Mouse (Mus musculus) heart, embryonic 10.5 days (tissue): ENCODE data around the gene Masp2. TPM values are rescaled to one million over a fixed set of nuclear protein-coding genes. Genes with fewer than 3 reads are reported as not detected.
A peak's percentile ranks its signal among the peaks of the same experiment; 100 is the strongest.

Experiments used
- DNase-seq: peaks from one replicate; pipeline ENCODE4 v3.0.0-alpha.2; 2017; ENCODE audit warnings: low spot score
- H3K27ac ChIP-seq: fragments of 300-500 bp; sonication (generic); 2 replicates; pipeline ENCODE4 v1.5.1; 2016; ENCODE audit warnings: mild to moderate bottlenecking
- H3K27me3 ChIP-seq: fragments of 300-500 bp; sonication (generic); 2 replicates; pipeline ENCODE4 v1.6.1; 2016; ENCODE audit warnings: mild to moderate bottlenecking; ENCODE audit not compliant: poor library complexity, insufficient read depth, severe bottlenecking
- H3K36me3 ChIP-seq: fragments of 300-500 bp; sonication (generic); 2 replicates; pipeline ENCODE4 v1.6.1; 2016; ENCODE audit warnings: mild to moderate bottlenecking, moderate library complexity
- H3K4me1 ChIP-seq: fragments of 300-500 bp; sonication (generic); 2 replicates; pipeline ENCODE4 v1.6.1; 2016; ENCODE audit warnings: mild to moderate bottlenecking
- H3K4me3 ChIP-seq: fragments of 300-500 bp; sonication (generic); 2 replicates; pipeline ENCODE4 v1.5.1; 2016; ENCODE audit warnings: mild to moderate bottlenecking, moderate library complexity
- H3K9me3 ChIP-seq: fragments of 300-500 bp; sonication (generic); 2 replicates; pipeline ENCODE4 v1.6.1; 2016; ENCODE audit warnings: mild to moderate bottlenecking, moderate library complexity
- WGBS: fragments of 180-500 bp; shearing (Covaris S2); methylation state at CpG from one replicate; pipeline ENCODE4 v1.1.7; 2016; 5-methylcytosine and 5-hydroxymethylcytosine counted together
- polyA plus RNA-seq: library from polyadenylated mRNA; unstranded; fragments of >200 nt; fragmentation: Nextera tagmentation; extraction: Ambion mirVana; gene quantifications from 2 replicates; pipeline ENCODE4 v1.2.1, GENCODE M21; 2016

Gene Masp2
- polyA plus RNA-seq, 1 experiment from 2014 or later = 0.82 TPM

GRCm38 (mm10) chr4:148604541-148605165, 2.3 kb downstream of the Masp2 start:
- Histone ChIP-seq H3K36me3 (peaks cover 6% of the 10 kb centered on the region), H3K4me1 (peaks cover 9% of the 10 kb centered on the region; the same call in 1 of the 2 replicates), H3K27ac (no peak overlapping the region), H3K27me3 (no peaks in the 10 kb centered on the region), H3K4me3 (no peak overlapping the region), H3K9me3 (no peaks in the 10 kb centered on the region)
- WGBS = 87% methylated on average over 3 of the region's 3 CpGs
- DNase-seq = no peak

DNA sequence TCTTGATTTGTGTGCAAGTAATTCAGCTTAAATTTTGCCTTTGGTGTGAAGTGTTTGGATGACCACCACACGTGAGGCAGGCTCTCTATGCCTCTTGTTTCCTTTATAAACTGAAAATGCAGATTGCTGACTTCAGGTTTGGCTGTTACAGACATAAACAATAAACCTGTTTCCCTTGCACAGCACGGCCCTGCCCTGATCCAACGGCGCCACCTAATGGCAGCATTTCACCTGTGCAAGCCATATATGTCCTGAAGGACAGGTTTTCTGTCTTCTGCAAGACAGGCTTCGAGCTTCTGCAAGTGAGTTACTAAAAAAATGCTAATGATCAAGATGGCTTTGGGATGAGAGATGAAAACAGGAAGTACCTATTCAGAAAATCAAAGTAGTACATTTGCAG, 5.4 kb downstream of the Masp2 start:
- Histone ChIP-seq H3K4me1 (peaks cover 15% of the 10 kb centered on the region; the same call in 1 of the 2 replicates), H3K4me3 (no peak overlapping the region), H3K9me3 (no peaks in the 10 kb centered on the region), H3K36me3 (peaks cover 28% of the 10 kb centered on the region), H3K27me3 (no peaks in the 10 kb centered on the region), H3K27ac (no peak overlapping the region)
- DNase-seq = peak; percentile 79
- WGBS = 26% methylated on average over 5 of the region's 5 CpGs

DNA sequence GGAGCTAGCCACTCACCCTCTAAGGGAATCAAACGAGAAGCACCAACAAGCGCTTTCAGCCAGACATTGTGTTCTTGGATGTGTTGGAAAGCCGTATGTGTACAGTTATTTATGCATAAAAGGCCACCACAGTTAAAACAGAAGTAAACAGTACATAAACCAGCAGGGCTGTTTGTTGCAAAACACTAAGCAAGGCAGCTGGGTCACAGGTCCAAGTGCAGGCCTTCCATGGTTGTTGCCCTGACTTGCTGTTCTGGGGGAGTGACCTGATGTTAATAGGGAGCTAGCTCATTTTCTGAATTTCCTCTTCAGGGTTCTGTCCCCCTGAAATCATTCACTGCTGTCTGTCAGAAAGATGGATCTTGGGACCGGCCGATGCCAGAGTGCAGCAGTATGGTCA, 7.5 kb downstream of the Masp2 start:
- WGBS = 88% methylated on average over 5 of the region's 5 CpGs
- Histone ChIP-seq H3K4me1 (peaks cover 11% of the 10 kb centered on the region; the same call in 1 of the 2 replicates), H3K36me3 (peaks cover 46% of the 10 kb centered on the region), H3K27me3 (no peaks in the 10 kb centered on the region), H3K27ac (no peak overlapping the region), H3K4me3 (no peak overlapping the region), H3K9me3 (no peaks in the 10 kb centered on the region)
- peak; percentile 62 for DNase-seq

- peaks cover 11% of the 10 kb centered on the region; the same call in 1 of the 2 replicates for H3K4me1 ChIP-seq
- no peaks in the 10 kb centered on the region for H3K27me3 ChIP-seq
- 72% methylated on average over 5 of the region's 5 CpGs for WGBS
- H3K27ac ChIP-seq = no peak overlapping the region
- H3K36me3 ChIP-seq = peaks cover 56% of the 10 kb centered on the region
- no peaks in the 10 kb centered on the region for H3K9me3 ChIP-seq
- no peak overlapping the region for H3K4me3 ChIP-seq
- peak; percentile 48 for DNase-seq
These were observed 8.4 kb downstream of the Masp2 start for GRCm38 (mm10) chr4:148610631-148611364.

DNA sequence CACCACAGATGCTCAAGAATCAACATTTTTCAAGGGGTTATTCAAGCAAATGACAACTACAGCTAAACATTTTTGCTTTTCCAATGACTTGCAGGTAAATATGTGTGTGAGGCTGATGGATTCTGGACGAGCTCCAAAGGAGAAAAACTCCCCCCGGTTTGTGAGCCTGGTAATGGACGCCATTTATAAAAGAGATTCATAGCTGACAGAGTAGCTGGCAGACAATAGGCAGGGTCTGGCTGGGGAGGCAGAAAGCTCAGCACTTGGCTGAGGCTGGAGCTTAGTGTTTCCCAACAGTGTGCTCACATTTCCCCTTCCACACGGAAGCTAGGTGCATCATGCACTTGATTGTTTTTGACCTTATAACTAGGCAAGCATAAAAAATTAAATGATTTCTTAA, 10.2 kb downstream of the Masp2 start:
- H3K4me1 ChIP-seq = peaks cover 11% of the 10 kb centered on the region; the same call in 1 of the 2 replicates
- H3K4me3 ChIP-seq = no peak overlapping the region
- 76% methylated on average over 4 of the region's 4 CpGs for WGBS
- no peak overlapping the region for H3K27ac ChIP-seq
- H3K36me3 ChIP-seq = peaks cover 69% of the 10 kb centered on the region
- DNase-seq = peak; percentile 70
- no peaks in the 10 kb centered on the region for H3K27me3 ChIP-seq
- no peaks in the 10 kb centered on the region for H3K9me3 ChIP-seq

DNA sequence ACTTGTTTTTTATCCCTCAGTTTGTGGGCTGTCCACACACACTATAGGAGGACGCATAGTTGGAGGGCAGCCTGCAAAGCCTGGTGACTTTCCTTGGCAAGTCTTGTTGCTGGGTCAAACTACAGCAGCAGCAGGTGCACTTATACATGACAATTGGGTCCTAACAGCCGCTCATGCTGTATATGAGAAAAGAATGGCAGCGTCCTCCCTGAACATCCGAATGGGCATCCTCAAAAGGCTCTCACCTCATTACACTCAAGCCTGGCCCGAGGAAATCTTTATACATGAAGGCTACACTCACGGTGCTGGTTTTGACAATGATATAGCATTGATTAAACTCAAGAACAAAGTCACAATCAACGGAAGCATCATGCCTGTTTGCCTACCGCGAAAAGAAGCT, 11.4 kb downstream of the Masp2 start:
- Histone ChIP-seq H3K27ac (no peak overlapping the region), H3K9me3 (no peaks in the 10 kb centered on the region), H3K4me3 (no peak overlapping the region), H3K4me1 (peaks cover 9% of the 10 kb centered on the region; the same call in 1 of the 2 replicates), H3K36me3 (peaks cover 81% of the 10 kb centered on the region), H3K27me3 (no peaks in the 10 kb centered on the region)
- 86% methylated on average over 9 of the region's 9 CpGs for WGBS
- peak; percentile 63 for DNase-seq

DNA sequence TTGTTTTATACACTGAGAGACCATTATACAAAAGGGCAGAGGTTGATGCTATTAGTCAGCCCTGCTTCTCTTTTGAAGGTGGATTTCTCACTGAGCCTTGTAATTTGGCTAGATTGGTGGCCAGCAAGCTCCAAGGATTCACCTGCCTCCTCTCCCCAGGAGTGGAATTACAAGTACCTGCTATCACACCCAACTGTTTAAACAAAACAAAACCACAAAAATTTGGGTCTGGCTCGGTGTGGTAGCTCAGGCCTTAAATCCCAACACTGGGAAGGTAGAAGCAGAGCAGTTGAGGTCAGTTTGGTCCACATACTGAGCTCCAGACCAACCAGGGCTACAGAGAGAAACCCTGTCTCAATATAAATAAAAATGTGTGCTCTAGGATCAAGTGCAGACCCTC, 17.5 kb downstream of the Masp2 start:
- H3K9me3 ChIP-seq = no peaks in the 10 kb centered on the region
- no peak for DNase-seq
- H3K27ac ChIP-seq = no peak overlapping the region
- H3K4me1 ChIP-seq = peaks cover 7% of the 10 kb centered on the region
- peaks cover 99% of the 10 kb centered on the region for H3K36me3 ChIP-seq
- WGBS = 79% methylated on average over 1 of the region's 1 CpGs
- no peaks in the 10 kb centered on the region for H3K27me3 ChIP-seq
- H3K4me3 ChIP-seq = no peak overlapping the region

- H3K27me3 ChIP-seq = no peaks in the 10 kb centered on the region
- peaks cover 12% of the 10 kb centered on the region for H3K4me1 ChIP-seq
- 98% methylated on average over 1 of the region's 1 CpGs for WGBS
- no peak for DNase-seq
- H3K9me3 ChIP-seq = no peaks in the 10 kb centered on the region
- peaks cover 94% of the 10 kb centered on the region for H3K36me3 ChIP-seq
- H3K4me3 ChIP-seq = no peak overlapping the region
- no peak overlapping the region for H3K27ac ChIP-seq
These were observed 18.4 kb downstream of the Masp2 start for GRCm38 (mm10) chr4:148620718-148621117.

DNA sequence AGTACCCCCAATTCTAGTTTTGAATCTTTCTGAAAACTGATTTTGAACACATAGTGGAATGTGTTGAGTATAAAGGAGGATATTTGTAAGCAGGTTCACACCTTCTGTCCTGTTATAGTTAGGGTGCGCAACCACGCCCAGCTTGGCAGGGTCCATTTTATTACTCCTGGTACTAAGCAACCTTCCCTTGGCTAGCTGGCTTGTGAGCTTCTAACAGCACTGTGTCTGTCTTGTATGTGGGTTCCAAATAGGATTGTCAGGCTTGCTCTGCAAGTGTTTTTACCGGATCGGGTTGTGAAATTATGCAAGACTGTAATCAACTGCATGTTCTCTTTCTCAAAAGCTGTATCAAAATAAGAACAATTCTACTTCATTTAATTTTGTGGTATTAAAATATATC, 20.1 kb downstream of the Masp2 start:
- DNase-seq = no peak
- H3K27ac ChIP-seq = no peak overlapping the region
- no peaks in the 10 kb centered on the region for H3K27me3 ChIP-seq
- WGBS = 98% methylated on average over 4 of the region's 4 CpGs
- H3K4me3 ChIP-seq = no peak overlapping the region
- peaks cover 77% of the 10 kb centered on the region for H3K36me3 ChIP-seq
- peaks cover 16% of the 10 kb centered on the region for H3K4me1 ChIP-seq
- no peaks in the 10 kb centered on the region for H3K9me3 ChIP-seq

GRCm38 (mm10) chr4:148623609-148624008, 21.3 kb downstream of the Masp2 start:
- Histone ChIP-seq H3K4me1 (peaks cover 16% of the 10 kb centered on the region), H3K4me3 (no peak overlapping the region), H3K36me3 (peaks cover 66% of the 10 kb centered on the region), H3K27ac (no peak overlapping the region), H3K27me3 (no peaks in the 10 kb centered on the region), H3K9me3 (no peaks in the 10 kb centered on the region)
- no peak for DNase-seq
- 84% methylated on average over 4 of the region's 4 CpGs for WGBS

DNA sequence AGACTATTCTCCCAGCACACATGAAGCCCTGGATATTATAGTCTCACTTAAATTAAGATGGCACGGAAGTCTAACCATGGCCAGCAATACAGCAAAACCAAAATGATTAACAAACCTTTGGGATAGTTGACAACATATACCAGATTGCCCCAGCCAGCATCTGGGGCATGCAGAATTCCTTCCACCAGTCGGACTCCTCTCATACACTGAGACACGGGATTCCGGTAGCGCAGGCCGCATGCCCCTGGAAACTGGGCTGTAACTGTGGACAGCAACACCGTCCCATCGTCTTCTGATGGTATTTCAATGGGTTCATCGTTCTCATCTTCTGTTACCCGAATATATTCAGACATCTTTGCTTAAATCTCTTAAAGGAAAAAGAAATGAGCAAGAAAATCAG, 22.7 kb downstream of the Masp2 start:
- peaks cover 16% of the 10 kb centered on the region for H3K4me1 ChIP-seq
- 84% methylated on average over 10 of the region's 10 CpGs for WGBS
- H3K36me3 ChIP-seq = peaks cover 52% of the 10 kb centered on the region
- no peaks in the 10 kb centered on the region for H3K27me3 ChIP-seq
- H3K27ac ChIP-seq = no peak overlapping the region
- no peak for DNase-seq
- H3K4me3 ChIP-seq = peak overlapping the region; percentile 94
- H3K9me3 ChIP-seq = no peaks in the 10 kb centered on the region

- no peaks in the 10 kb centered on the region for H3K9me3 ChIP-seq
- H3K27me3 ChIP-seq = no peaks in the 10 kb centered on the region
- under 1% methylated on average over 57 of the region's 57 CpGs for WGBS
- peaks cover 16% of the 10 kb centered on the region for H3K4me1 ChIP-seq
- peak overlapping the region; percentile 94 for H3K4me3 ChIP-seq
- no peak for DNase-seq
- peaks cover 42% of the 10 kb centered on the region for H3K36me3 ChIP-seq
- H3K27ac ChIP-seq = peak overlapping the region; percentile 100
These were observed 23.6 kb downstream of the Masp2 start for GRCm38 (mm10) chr4:148625756-148626622.
